Mouse (Mus musculus) neural tube, embryonic 15.5 days (tissue): ENCODE measurements around the gene Ift172. TPM values are rescaled to one million over a fixed set of nuclear protein-coding genes. Genes with fewer than 3 reads are reported as not detected.

Experiments used
- ATAC-seq: fragments of 200-750 bp; cut with Nextera tagmentation; 2 replicates; pipeline ENCODE4 v1.8.0; 2017; ENCODE audit warnings: mild to moderate bottlenecking, moderate TSS enrichment, moderate library complexity; ENCODE audit not compliant: low FRiP score
- H3K27ac ChIP-seq: fragments of 300-500 bp; sonication (generic); replicated peaks from 2 replicates; pipeline ENCODE4 v1.5.1; 2015; ENCODE audit warnings: mild to moderate bottlenecking, inconsistent platforms
- H3K27me3 ChIP-seq: fragments of 300-500 bp; sonication (generic); replicated peaks from 2 replicates; pipeline ENCODE4 v1.6.1; 2015; ENCODE audit warnings: inconsistent platforms
- H3K36me3 ChIP-seq: fragments of 300-500 bp; sonication (generic); 2 replicates; pipeline ENCODE4 v1.6.1; 2015; ENCODE audit warnings: inconsistent platforms
- H3K4me1 ChIP-seq: fragments of 300-500 bp; sonication (generic); 2 replicates; pipeline ENCODE4 v1.6.1; 2015; ENCODE audit warnings: inconsistent platforms
- H3K4me2 ChIP-seq: fragments of 300-500 bp; sonication (generic); 2 replicates; pipeline ENCODE4 v1.6.1; 2015; ENCODE audit warnings: inconsistent platforms, mild to moderate bottlenecking, moderate library complexity
- H3K4me3 ChIP-seq: fragments of 300-500 bp; sonication (generic); replicated peaks from 2 replicates; pipeline ENCODE4 v1.5.1; 2015; ENCODE audit warnings: mild to moderate bottlenecking, inconsistent platforms
- H3K9ac ChIP-seq: fragments of 300-500 bp; sonication (generic); replicated peaks from 2 replicates; pipeline ENCODE4 v1.6.1; 2015; ENCODE audit warnings: mild to moderate bottlenecking, inconsistent platforms
- H3K9me3 ChIP-seq: fragments of 300-500 bp; sonication (generic); replicated peaks from 2 replicates; pipeline ENCODE4 v1.6.1; 2016; ENCODE audit warnings: inconsistent platforms
- WGBS: fragments of 180-500 bp; shearing (Covaris S2); methylation state at CpG from one replicate; pipeline ENCODE4 v1.1.7; 2015; ENCODE audit warnings: mixed read lengths; 5-methylcytosine and 5-hydroxymethylcytosine counted together
- polyA plus RNA-seq: library from polyadenylated mRNA; unstranded; fragments of >200 nt; fragmentation: Nextera tagmentation; extraction: Ambion mirVana; gene quantifications from 2 replicates; pipeline ENCODE4 v1.2.1, GENCODE M21; 2015

Ift172 gene
- polyA plus RNA-seq, 1 experiment from 2014 or later: 30.4 TPM

DNA sequence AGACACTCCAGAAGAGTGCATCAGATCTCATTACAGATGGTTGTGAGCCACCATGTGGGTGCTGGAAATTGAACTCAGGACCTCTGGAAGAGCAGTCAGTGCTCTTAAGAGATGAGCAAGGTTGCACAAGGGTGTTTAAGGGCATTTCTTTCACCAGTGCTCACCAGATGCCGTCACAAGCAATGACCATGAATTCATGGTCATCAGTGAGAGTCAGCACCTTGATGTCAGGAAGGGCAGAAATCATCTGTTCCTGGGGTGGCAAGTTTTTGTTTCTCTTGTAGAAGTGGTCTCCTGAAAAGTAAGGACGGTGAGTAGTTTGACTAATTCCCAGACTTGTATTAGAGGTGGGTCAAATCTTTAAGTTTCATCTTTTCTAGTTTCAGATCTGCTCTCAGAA, 87.0 kb downstream of the Ift172 start:
- no peak overlapping the region for H3K4me3 ChIP-seq
- H3K27ac ChIP-seq: no peak overlapping the region
- 93% methylated on average over 2 of the region's 2 CpGs for WGBS

More for the DNA sequence above, 87.0 kb downstream of the Ift172 start:
- ATAC-seq: no peak
- Histone ChIP-seq H3K4me2 (no peak overlapping the region), H3K9ac (no peak overlapping the region), H3K27me3 (no peaks in the 10 kb centered on the region), H3K9me3 (peaks cover 4% of the 10 kb centered on the region), H3K4me1 (peaks cover 29% of the 10 kb centered on the region), H3K36me3 (peaks cover 65% of the 10 kb centered on the region)

Other genes with a start within 250 kb of the Ift172 start
- gene Atraid, start 242.8 kb downstream of the Ift172 start, polyA plus RNA-seq: 173 and 179 TPM in 2 replicates
- 16.7 and 17.8 TPM in 2 replicates for gene Slc5a6, start 242.2 kb downstream of the Ift172 start, polyA plus RNA-seq
- gene Cad, start 236.3 kb downstream of the Ift172 start, polyA plus RNA-seq: 11.6 and 13.5 TPM in 2 replicates
- gene Dnajc5g, start 184.8 kb downstream of the Ift172 start, polyA plus RNA-seq: not detected in 2 replicates
- 44.9 and 55.5 TPM in 2 replicates for gene Slc30a3, start 182.9 kb downstream of the Ift172 start, polyA plus RNA-seq
- gene Trim54, start 174.4 kb downstream of the Ift172 start, polyA plus RNA-seq: 0.33 and 1.5 TPM in 2 replicates
- 0.41 TPM in 1 of 2 replicates, not detected in the other for gene Ucn, start 152.3 kb downstream of the Ift172 start, polyA plus RNA-seq
- gene Mpv17, start 136.9 kb downstream of the Ift172 start, polyA plus RNA-seq: 57.4 and 58.0 TPM in 2 replicates
- gene Gm29609, start 111.2 kb downstream of the Ift172 start, polyA plus RNA-seq: 1.5 and 1.9 TPM in 2 replicates
- gene Gtf3c2, start 111.0 kb downstream of the Ift172 start, polyA plus RNA-seq: 54.0 and 61.9 TPM in 2 replicates
- 111 and 120 TPM in 2 replicates for gene Snx17, start 97.9 kb downstream of the Ift172 start, polyA plus RNA-seq
- 86.8 and 90.4 TPM in 2 replicates for gene Eif2b4, start 97.7 kb downstream of the Ift172 start, polyA plus RNA-seq
- 14.2 and 14.9 TPM in 2 replicates for gene Zfp513, start 88.8 kb downstream of the Ift172 start, polyA plus RNA-seq
- gene Ppm1g, start 70.4 kb downstream of the Ift172 start, polyA plus RNA-seq: 167 and 173 TPM in 2 replicates
- gene Nrbp1, start 50.3 kb downstream of the Ift172 start, polyA plus RNA-seq: 166 and 168 TPM in 2 replicates
- gene Gm9970, start 49.9 kb downstream of the Ift172 start, polyA plus RNA-seq: 0.36 and 0.51 TPM in 2 replicates
- 3.0 and 11.2 TPM in 2 replicates for gene Krtcap3, start 39.4 kb downstream of the Ift172 start, polyA plus RNA-seq
- 102 and 129 TPM in 2 replicates for gene Fndc4, start 5.0 kb upstream of the Ift172 start, polyA plus RNA-seq
- 0.10 and 0.24 TPM in 2 replicates for gene Gckr, start 6.3 kb upstream of the Ift172 start, polyA plus RNA-seq
- gene Zfp512, start 161.3 kb upstream of the Ift172 start, polyA plus RNA-seq: 97.9 and 110 TPM in 2 replicates
- gene 4930548H24Rik, start 194.6 kb upstream of the Ift172 start, polyA plus RNA-seq: not detected in 2 replicates
- 76.5 and 80.8 TPM in 2 replicates for gene Gpn1, start 203.6 kb upstream of the Ift172 start, polyA plus RNA-seq
- 32.4 and 38.1 TPM in 2 replicates for gene Slc4a1ap, start 235.9 kb upstream of the Ift172 start, polyA plus RNA-seq
- gene Supt7l, start 236.7 kb upstream of the Ift172 start, polyA plus RNA-seq: 25.5 and 26.0 TPM in 2 replicates